Mouse (Mus musculus) embryo, embryonic 9.5 days (tissue): ENCODE results near the gene Slc22a22.

Experiments
- DNase-seq: peaks from one replicate; pipeline ENCODE4 v3.0.0-alpha.2; 2017; ENCODE audit errors: extremely low spot score

Gene Slc22a22

DNA sequence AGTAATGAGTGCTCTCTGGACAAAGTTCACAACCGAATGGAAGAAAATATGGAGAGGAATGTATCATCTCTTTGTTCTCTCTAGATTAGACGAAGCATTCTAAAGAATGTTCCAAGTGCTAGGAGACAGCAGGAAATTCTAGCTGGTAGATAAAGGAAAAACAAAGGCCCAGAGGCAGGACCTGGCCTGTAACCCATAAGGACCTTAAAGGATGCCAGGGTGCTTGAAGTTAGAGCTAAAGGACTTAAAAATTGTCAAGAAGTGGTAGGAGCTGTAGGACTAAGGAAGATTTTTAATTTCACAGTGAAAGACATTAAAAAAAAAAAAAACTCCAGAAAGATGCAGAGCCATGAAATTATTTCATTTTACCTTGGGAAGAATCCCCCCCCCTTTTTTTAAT, at the start of gene Slc22a22:
Slc22a22 (minus strand) TSS at position 101 of the 400 bp plus-strand sequence.
- no peak for DNase-seq

DNA sequence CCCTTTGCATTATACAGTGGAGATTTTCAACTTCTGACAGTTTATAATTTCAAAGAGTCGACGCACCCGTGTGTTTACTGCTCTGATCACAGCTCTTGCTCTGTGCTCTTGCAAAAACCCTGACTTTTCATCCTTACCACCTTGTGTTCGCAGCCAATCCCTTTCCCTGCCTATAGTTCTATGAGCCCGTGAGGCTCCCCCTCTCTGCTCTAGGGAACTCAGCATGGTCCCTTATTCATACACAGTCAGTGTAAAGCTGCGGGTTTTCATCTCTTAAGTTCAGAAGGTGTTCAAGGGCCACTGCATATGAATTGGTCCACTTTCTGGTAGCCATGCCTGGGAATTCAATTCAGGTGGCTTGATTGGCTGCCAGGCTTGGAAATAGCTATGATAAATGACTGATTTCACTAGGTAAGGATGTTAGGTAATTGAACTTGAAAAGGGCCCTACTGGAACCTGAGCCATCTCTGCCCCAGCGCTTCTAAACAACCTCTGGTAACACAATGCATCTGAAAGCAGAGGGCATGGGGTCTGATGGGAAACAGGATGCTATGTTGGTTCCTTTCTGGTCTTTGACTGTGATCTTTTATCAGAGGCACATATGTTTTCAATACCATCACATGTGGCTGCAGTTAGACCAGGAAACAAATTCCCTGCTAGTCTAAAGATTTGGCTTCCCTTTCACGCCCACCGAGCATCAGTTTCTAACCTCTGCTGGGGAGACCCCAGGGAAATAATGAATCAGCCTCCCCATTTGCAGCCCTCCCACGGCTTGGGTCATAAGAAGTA, 46.3 kb upstream of the Slc22a22 start:
- peak; percentile 15 for DNase-seq

DNA sequence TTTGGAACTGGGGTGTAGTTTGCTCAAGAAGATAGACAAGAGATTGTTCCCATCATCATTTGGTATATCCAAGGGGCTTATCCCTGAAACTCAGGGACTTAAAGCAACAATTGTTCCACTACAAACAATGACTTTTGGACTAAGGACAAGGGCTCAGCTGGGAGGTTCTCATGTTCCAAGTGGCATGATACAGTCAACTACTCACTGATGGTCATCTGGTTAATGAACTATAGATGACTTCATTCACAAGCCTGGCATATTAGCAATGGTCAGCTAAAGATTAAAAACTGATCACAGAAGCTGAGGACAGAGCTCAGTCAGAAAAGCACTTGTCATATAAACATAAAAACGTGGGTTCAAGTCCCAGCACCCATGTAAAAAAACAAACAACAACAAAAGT, 44.7 kb upstream of the Slc22a22 start:
- no peak for DNase-seq

- DNase-seq, result peak; percentile 71
These were observed 32.1 kb upstream of the Slc22a22 start for GRCm38 (mm10) chr15:57509185-57510172.

DNA sequence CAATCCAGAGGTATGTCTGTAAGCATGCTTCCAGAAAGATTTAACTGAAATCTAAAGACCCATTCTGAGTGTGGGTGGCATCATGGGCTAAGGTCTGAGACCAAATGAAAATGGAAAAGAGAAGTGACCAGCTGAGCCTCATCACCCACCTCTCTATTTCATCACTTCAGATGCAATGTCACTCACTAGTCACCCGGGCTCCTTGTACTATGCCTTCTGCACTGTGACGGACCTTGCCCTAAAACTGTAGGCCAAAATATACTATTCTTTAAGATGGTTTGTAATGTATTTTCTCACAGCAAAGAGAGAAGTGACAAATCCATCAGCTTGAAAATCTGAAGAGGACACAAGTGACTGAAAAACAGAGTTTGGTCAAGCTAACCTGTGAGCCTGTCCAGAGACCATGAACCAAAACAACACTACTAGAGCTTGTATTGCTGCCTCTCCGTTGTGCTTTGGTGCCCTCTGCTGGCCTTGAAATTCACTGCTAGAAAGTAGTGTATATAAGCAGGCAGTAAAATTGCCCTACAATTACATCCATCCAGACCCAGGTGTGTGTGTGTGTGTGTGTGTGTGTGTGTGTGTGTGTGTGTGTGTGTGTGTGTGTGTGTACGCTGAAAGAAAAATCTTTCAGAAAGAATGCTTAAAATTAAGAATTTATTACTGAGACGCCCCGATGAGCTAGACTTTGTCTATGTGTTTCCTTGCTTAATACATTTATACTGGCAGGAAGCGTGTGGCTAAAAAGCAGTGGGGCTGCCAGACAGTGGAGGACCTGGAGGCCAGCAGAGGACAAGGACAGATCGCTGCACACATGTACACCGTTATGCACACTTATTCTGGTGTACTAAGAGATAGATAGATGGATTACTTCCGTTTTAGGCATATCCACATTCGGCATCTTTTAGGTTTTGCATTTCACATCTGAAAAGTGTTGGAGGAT, 31.1 kb upstream of the Slc22a22 start:
- DNase-seq, result peak; percentile 85

GRCm38 (mm10) chr15:57504126-57504705, 26.8 kb upstream of the Slc22a22 start:
- DNase-seq, result no peak

GRCm38 (mm10) chr15:57503656-57504055, 26.2 kb upstream of the Slc22a22 start:
- DNase-seq, result no peak

DNA sequence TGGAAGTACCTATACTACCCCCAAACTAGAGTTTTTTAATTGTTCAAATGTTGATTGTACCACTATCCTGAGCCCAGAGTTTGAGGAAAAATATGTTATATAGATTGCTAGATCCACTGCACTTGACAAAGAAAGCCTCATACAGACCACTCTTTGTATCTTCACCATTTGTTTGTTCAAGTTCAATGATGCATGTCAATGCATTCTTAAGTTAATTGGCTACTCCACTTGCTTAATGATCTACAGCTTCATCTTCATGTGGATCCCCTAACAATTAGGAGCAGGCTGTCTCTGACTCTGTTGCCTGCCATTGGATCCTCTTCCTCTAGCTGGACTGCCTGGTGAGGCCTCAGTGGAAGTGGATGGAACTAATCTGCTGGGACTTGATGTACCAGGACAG, 24.1 kb upstream of the Slc22a22 start:
- DNase-seq, result no peak

- no peak for DNase-seq
These were observed 18.7 kb upstream of the Slc22a22 start for GRCm38 (mm10) chr15:57496106-57496505.

- no peak for DNase-seq
These were observed 5.1 kb upstream of the Slc22a22 start for GRCm38 (mm10) chr15:57482509-57482908.

DNA sequence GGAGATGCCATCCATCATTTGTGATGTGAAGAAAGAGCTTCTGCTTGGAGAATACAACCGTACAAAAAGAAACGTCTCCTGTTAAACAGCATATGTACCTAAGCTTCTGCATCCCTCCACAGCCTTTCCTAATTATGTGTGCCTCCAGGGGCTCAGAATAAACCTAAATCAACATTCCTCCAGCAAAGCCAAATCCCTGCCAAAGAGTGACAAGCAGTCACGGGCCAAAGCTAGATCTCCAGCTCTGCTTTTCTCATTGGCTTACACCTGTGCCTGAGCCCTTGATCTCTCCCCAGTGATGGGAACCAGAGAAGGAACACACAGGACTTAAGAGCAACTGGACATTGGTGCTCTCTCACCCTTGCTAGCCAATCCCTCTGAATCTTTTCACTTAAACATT, 5.8 kb downstream of the Slc22a22 start:
- no peak for DNase-seq

GRCm38 (mm10) chr15:57465996-57466395, 11.4 kb downstream of the Slc22a22 start:
- no peak for DNase-seq

DNA sequence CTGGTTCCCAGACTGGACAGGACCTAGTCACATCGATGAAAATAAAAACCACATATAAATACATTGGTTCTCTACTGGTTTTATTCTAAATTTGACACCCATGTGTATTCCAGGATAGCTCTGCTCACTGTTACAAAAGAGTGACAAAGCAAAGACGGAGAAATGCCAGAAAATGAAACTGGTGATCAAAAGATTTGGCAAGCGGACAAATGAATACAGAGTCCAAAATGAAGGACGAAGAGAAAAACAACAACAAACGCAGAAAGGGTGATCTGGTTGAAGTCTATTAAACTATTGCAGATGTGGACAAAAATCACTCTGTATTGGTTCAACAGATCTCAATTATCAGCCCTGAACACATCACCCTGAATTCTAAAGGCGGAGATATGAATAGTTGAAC, 12.4 kb downstream of the Slc22a22 start:
- no peak for DNase-seq

GRCm38 (mm10) chr15:57464066-57464465, 13.4 kb downstream of the Slc22a22 start:
- DNase-seq, result no peak

- DNase-seq, result no peak
These were observed 16.1 kb downstream of the Slc22a22 start for GRCm38 (mm10) chr15:57461284-57461683.

- DNase-seq, result no peak
These were observed 20.1 kb downstream of the Slc22a22 start for GRCm38 (mm10) chr15:57457374-57457773.

- DNase-seq, result no peak
These were observed 42.6 kb downstream of the Slc22a22 start for GRCm38 (mm10) chr15:57434710-57435404.

- peak; percentile 22 for DNase-seq
These were observed 68.9 kb downstream of the Slc22a22 start for GRCm38 (mm10) chr15:57408498-57408897.

DNA sequence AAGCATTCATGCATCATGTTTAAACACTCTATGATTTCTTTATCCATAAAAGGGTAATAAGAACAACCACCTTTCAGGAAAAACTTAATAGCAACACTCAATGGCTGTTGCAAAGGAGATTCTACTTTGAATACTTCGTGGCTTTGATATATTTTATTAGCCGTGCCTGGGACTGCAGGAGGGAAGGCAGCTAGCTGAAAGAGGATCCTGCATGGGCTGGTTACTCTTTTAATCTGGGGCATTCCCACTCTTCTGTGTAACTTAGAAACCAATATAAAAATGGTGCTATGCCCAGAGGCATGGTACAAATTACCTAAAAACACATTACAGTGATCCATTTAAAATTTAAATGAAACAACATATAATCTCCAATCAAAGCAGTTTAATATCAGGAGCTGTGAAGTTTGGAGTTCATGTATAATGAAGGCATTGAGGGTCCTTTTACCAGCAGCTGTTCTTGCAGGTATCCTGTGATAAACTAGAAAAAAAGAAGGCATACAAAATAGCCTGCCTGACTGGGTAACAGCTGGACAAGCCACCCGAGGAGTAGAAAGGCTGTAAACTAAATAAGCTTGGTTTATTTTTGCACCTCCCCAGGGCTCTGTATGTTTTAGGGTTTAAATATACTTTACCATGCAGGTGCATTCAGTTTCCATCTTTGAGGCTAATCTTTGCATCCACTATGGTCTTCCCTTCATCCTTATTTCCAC, 78.8 kb downstream of the Slc22a22 start:
- no peak for DNase-seq

DNA sequence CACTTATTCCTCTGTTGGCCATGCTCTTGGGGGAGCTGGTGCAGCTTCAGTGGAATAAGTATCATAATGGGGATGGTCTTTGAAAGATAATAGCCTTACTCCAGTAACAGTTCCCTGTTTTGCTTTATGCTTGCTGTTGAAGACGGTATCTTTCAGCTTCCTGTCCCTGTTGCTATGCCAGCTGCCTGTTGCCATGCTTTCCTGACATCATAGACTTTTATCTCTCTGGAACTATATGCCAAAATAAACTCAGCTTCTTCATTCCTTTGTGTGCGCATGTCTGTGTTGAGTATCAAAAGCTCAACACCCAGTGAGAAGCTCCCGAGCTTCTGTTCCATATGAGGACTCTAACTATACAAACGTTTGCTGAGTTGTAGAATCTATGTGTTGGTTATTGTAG, 83.4 kb downstream of the Slc22a22 start:
- DNase-seq, result no peak
